Mouse (Mus musculus) gastrocnemius, adult 2 months (tissue): ENCODE results near the gene Rad9a. TPM values are rescaled to one million over a fixed set of nuclear protein-coding genes. Genes with fewer than 3 reads are reported as not detected.

Source experiments
- DNase-seq: peaks from one replicate; pipeline ENCODE4 v3.0.0; 2022
- H3K27ac ChIP-seq: fragments of 200-600 bp; 2 replicates; pipeline ENCODE4 v1.8.1; 2022; ENCODE audit warnings: mild to moderate bottlenecking
- H3K4me3 ChIP-seq: fragments of 200-600 bp; 2 replicates; pipeline ENCODE4 v1.8.1; 2022; ENCODE audit warnings: mild to moderate bottlenecking, moderate library complexity
- CTCF ChIP-seq: fragments of 200-600 bp; IDR thresholded peaks from 2 replicates; pipeline ENCODE4 v1.8.1; 2022; ENCODE audit warnings: antibody characterized with exemption, mild to moderate bottlenecking, moderate library complexity
- intact Hi-C: fragments of 180-260 bp; cut with DNase I; formaldehyde crosslinking; loops from one replicate; pipeline ENCODE4 v1.15.1; 2025
- total RNA-seq, 2 experiments: library from RNA; stranded (reverse); gene quantifications; 2 replicates each; pipeline ENCODE4 v1.2.3; 2021

Rad9a gene
- total RNA-seq, 2 experiments from 2014 or later, result 2.8 to 3.4 TPM

DNA sequence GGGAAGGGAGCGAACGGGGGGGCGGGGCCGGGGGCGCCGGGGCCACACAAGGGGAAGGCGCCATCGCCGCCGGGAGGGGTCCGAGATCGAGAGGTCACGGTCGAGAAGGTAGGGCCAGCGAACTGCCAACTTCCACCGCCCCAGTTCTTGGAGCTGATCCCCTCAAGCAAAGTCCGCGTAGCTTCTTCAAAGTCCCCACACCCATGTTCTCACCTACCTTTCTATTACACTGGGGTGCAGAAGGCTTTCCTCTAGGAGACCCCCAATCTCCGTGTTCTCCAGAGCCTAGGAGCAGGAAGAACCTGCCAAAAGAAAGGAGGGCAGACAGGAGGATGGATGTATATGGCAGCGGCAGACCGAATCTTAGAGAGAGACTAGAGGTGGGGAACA is 14.0 kb upstream of the Rad9a start:
- H3K27ac ChIP-seq, result peak overlapping the region; percentile 80
- TF ChIP-seq CTCF, result no peak
- intact Hi-C loops, result no loop called here

DNA sequence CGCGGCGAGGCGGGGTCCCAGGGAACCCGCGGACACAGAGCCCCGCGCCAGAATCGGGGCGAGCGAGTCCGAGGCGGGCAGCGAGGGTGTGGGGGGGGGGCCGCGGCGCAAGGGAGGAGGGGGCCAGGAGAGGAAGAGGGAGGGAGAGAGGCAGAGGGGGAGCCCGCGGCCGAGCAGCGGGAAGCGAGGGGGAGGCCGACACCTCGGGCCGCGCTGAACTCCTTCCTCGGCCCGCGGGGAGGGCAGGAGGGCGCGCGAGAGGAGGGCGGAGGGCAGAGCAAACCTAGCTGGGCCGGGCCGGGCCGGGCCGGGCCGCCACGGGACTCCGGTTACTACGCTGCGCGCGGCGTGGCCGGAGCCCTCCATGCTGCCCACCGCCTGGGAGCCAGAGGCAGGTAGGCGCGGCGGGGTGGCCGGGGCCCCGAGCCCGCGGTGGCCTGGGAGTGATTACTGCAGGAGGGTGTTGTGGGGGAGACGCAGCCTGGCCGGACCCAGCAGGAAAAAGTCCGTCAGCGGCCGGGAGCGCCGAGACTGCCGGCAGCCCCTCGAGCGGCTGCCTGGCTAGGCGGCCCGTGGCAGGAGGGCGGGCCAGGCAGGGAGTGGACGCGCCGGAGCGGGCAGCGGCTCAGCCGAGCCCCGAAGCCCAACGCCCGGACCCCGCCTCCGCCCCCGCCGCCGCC is 13.4 kb upstream of the Rad9a start:
- no peak for TF ChIP-seq CTCF
- H3K4me3 ChIP-seq, result peak overlapping the region; percentile 89
- peak; percentile 58 for DNase-seq

More for the DNA sequence above, 14.0 kb upstream of the Rad9a start:
- DNase-seq, result no peak
- H3K4me3 ChIP-seq, result peak overlapping the region; percentile 89

DNA sequence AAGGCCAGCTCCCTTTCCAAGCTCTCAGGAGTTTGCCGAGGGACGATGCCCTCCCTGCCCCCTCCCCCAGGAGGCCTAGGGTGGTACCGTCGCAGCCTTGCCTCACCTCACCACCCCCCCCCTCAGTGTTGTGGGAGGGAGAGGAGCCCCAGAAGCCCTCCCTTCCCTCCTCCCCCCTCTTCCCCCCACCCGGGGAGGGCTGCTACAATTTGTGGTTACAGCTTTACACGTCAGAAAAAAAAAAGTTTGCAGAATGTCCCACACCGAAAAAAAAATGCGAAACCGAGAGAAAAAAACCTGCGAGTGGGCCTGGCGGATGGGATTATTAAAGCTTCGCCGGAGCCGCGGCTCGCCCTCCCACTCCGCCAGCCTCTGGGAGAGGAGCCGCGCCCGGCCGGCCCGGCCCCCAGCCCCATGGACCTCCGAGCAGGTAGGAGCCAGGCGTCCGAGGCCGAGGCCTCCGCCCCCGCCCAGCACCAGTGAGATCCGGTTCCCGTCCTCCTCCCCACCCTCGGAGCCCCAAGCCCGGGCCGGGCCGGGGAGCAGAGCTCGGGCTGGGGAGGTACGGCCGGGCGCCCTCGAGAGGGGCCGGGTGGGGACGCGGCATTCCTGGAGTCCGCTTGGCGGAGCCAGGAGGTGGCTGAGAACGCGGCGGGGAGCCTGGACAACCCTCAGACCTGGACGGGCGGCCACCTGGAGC is 12.8 kb upstream of the Rad9a start, which contains the start of the genes Clcf1 and AC109138.7:
Gene Clcf1, plus strand, starts transcription at position 168 of the 700 bp plus-strand sequence.
Gene AC109138.7, plus strand, starts transcription at position 287 of the 700 bp plus-strand sequence.
- intact Hi-C loops, result no loop called here
- peak; percentile 62 for DNase-seq
- TF ChIP-seq CTCF, result no peak
- peak within 1 kb of the TSS; percentile 80 for H3K27ac ChIP-seq
- H3K4me3 ChIP-seq, result peak within 1 kb of the TSS; percentile 89

More for the DNA sequence above, 13.4 kb upstream of the Rad9a start:
- intact Hi-C loops, result no loop called here
- H3K27ac ChIP-seq, result peak overlapping the region; percentile 80

DNA sequence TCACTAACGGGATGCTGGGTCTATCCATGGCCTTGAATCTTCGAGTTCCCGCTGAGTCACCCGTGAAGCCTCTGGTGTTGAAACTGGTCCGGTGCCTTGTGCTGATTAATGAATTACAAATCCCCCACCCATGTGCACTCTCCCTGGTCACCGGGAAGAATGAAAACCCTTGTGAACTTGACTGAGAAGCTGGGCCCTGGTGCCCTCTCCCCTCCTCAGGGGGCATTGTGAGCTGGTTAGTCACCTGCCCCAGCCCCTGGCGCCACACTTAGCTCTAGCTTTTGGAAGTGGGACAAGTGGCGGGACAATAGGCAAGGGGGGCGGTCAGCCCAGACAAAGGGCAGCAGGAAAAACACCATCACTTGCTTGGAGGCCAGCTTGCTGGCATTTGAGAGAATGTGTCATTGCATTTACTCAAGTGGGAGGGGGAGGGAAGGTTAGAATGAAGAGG is 12.1 kb upstream of the Rad9a start:
- Histone ChIP-seq H3K27ac (peak overlapping the region; percentile 80), H3K4me3 (peak overlapping the region; percentile 89)
- no peak for TF ChIP-seq CTCF
- DNase-seq, result peak; percentile 22
- intact Hi-C loops, result no loop called here

DNA sequence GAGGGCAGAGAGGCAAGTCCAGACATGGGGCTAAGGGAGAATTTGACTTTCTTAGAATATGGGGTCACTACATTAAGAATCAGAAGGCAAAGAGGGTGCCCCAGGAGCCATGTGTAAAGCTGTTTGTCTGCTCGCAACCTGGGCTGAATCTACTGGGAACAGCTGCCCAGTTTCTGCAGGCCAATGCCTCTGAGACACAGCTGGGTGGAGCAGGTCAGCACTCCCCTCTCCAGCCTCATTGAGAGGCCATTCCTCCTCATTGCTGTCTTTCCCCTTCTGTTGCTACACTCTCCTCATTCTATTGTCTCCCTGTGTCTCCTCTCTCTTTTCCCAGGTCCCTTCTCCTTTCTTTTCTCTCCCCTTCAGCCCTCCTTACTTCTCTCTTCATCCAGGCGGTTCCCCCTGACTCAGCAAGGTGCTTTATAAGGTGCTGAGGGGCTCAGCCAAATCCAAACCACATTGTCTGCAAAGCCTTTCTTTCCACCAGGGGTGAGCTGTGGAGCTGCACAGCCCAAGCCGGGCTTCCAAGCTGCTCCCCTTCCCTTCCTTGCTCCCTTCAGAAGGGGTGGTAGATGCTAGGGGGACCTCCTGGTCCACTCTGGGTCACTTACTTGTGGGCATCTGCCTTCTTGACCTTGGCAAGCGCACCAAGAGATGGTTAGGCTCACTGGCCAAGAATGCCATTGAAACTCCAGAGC is 10.6 kb upstream of the Rad9a start:
- no peak overlapping the region for H3K27ac ChIP-seq
- peak; percentile 11 for DNase-seq
- H3K4me3 ChIP-seq, result no peak overlapping the region

DNA sequence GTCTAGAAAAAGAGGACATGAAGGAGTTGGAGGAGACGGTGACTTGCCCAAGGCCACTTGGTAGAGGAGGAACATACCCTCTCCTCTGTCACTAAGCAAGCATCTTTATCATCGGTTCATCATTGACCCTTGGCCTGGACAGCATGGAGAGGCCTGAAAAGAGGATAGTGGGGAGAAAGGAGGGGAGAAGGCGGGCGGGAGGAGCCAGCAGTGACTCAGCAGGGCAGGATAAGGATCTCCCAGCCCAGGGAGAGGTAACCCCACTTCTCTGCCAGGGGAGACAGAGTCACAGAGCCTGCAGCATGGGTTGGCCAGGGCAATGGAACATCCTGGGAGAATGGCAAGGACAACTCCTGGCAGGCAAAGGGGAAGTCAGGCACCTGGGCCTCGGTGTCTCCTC is 7.1 kb upstream of the Rad9a start:
- intact Hi-C loops, result no loop called here
- TF ChIP-seq CTCF, result no peak
- H3K4me3 ChIP-seq, result no peak overlapping the region
- no peak for DNase-seq
- no peak overlapping the region for H3K27ac ChIP-seq

More for the DNA sequence above, 10.6 kb upstream of the Rad9a start:
- intact Hi-C loops, result no loop called here
- no peak for TF ChIP-seq CTCF

DNA sequence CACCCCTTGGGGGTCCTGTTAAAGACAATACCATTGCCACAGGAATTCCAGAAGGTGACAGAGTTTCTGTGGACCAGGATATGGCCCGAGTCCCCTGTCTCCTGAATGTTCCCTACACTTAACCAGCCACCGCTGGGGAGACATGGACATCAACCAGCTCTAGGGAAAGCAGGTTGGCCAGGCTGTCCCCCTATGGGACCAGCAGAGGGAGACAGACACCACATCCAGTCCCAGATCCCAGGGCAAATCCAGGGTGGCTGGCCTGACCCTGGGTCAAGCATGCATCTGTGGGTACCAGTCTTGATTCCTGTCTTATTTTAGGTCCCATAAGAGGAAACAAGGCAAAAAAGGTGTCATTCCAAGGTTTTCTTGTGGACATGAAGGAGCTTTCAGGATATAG is 5.5 kb upstream of the Rad9a start:
- intact Hi-C loops, result loop anchor here (1.0 to 2.0 kb wide), 2 partner anchors 21 to 104 kb away; no protein-coding TSS in a partner anchor
- TF ChIP-seq CTCF, result no peak; the same call in 1 of the 2 replicates
- Histone ChIP-seq H3K27ac (no peak overlapping the region), H3K4me3 (no peak overlapping the region)
- peak; percentile 82 for DNase-seq

DNA sequence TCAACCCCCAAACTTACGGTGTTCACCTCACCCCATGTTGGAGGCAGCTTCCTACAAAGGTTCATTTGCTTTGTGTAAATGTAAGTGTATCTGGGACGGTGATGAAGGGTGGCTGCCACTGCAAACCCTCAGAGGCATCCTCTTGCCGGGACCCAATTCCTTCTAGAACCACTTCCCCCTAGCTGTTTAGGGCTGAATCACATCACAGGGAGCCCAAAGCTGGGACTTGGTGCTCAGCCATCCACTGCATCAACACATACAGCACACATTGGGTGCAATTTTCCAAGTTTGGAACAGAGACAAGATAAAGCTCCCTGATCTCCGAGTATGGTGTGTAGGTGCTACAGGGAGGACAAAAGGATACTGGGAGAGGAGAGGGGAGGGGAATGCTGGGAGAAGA is 3.4 kb upstream of the Rad9a start:
- intact Hi-C loops, result no loop called here

DNA sequence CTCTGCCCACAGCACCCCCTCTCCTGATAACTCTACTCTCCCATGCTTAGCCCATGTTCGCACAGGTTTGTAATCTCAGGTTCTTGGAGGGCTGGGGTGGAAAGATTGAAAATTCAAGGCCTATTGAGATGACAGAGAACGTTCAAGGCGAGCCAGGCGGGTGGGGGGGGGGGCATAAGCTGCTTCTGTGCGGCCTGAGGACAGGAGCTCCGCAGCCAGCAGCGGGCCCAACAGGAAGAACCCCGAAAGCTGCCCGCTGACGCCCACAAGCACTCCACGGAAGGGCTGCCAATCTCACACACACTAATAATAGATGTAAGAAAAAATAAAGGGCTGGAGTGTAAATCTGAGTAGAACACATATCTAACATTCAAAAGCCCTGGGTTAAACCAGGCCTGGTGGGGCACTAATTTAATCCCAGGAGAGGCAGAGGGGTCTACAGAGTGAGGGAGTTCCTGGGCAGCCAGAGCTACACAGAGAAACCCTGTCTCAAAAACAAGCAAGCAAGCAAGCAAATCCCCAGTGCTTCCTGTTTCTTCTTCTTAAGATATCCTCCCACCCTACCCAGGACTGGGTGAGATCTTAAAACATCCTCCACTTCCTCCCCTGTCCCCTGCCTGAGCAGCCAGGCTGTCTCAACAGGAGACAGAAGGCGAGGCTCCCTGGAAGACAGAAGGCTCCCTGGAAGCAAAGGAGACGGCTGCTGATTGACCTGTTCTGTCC is 2.3 kb upstream of the Rad9a start:
- no peak for DNase-seq
- Histone ChIP-seq H3K27ac (peak overlapping the region; percentile 2; the same call in 1 of the 2 replicates), H3K4me3 (no peak overlapping the region)
- intact Hi-C loops, result no loop called here
- TF ChIP-seq CTCF, result no peak

More for the DNA sequence above, 3.4 kb upstream of the Rad9a start:
- DNase-seq, result no peak
- Histone ChIP-seq H3K27ac (no peak overlapping the region), H3K4me3 (no peak overlapping the region)
- TF ChIP-seq CTCF, result no peak

DNA sequence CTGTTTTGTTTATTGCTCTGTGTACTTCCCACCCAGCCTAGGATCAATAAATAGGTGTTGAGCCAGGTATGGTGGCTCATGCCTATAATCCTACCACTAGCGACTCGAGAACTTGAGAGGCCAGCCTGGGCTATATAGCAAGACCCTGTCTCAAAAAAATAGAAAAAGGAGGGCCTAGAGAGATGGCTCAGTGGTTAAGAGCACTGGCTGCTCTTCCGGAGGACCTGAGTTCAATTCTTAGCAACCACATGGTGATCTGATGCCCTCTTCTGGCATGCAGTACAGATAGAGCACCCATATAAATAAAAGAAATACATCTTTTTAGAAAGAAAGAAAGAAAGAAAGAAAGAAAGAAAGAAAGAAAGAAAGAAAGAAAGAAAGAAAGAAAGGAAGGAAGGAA is 1.7 kb upstream of the Rad9a start:
- Histone ChIP-seq H3K4me3 (no peak overlapping the region), H3K27ac (peak overlapping the region; percentile 9; the same call in 1 of the 2 replicates)
- intact Hi-C loops, result no loop called here
- DNase-seq, result no peak
- peak; percentile 6; the same call in 1 of the 2 replicates for TF ChIP-seq CTCF

DNA sequence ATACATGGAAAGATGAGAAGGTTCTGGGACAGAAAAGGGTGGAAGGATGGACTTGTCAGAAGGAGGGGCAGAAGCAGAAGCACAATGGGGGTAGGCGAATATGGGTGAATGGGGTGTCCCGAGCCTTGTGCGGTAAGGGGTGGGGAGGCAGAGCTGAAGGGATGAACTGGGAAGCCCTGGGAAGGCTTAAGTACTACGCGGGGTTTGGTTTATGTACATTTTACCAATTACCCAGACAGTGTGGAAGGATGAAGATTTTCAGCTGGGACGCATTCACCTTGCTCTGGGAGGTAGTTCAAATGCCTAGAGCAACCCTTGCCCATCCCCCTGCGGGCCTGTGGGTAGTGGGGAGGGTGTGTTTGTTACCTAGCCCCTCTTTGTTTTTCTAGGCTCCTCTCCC is 687 bp upstream of the Rad9a start:
- Histone ChIP-seq H3K4me3 (peak overlapping the region; percentile 83), H3K27ac (peak overlapping the region; percentile 92)
- intact Hi-C loops, result no loop called here
- TF ChIP-seq CTCF, result no peak
- DNase-seq, result no peak

DNA sequence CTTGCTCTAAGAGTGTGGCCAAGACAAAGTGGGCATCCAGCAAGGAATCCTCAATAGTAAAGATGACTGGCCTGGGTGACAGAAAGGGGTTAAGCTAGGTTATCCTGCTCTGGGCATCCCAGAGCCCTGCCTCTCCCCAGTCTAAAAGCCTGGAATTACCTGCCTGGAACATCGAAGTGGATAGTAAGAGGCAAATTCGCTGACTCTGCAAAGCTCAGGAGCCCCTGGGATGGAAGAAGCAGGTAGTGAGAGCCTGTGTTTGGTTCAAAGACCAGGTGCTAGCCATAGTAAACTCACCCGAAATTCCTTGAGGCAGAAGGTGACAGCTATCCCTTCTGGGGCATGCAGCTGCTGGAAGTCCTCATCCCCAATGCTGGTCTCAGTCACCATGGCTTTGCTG is 4.3 kb downstream of the Rad9a start:
- no peak overlapping the region for H3K27ac ChIP-seq
- intact Hi-C loops, result no loop called here
- no peak overlapping the region for H3K4me3 ChIP-seq
- TF ChIP-seq CTCF, result no peak
- no peak for DNase-seq
